Comparison of ENCODE assay signal across 11 mouse cellular contexts in genomic region chr2:124601702-124602378, GRCm38 (mm10).
"Had no signal": no experiment of that assay in that cellular context is flagged by ENCODE, and none has a peak within 500 bp of the region (broad histone marks: within the 10 kb centered on the region; RNA-seq: fewer than 3 reads in every experiment).

No protein-coding gene starts in this region.

- H3K9me3 ChIP-seq: limb, embryonic 10.5 days; liver, embryonic 15.5 days; midbrain, embryonic 13.5 days had no signal

- H3K27me3 ChIP-seq: liver, embryonic 15.5 days had no signal

- ATAC-seq: lung, postnatal 0 days had no signal

- H3K4me3 ChIP-seq: left cerebral cortex, adult 2 months; limb, embryonic 10.5 days; liver, embryonic 15.5 days; midbrain, embryonic 13.5 days had no signal

- H3K9ac ChIP-seq: liver, embryonic 15.5 days; midbrain, embryonic 13.5 days had no signal

- H3K4me1 ChIP-seq: liver, embryonic 15.5 days; midbrain, embryonic 13.5 days had no signal

- DNase-seq: kidney, postnatal 14 days; lung, adult 2 months; lung, postnatal 36 days; right cerebral cortex, postnatal 25 days; thymus, postnatal 4 days had no signal

- H3K27ac ChIP-seq: left cerebral cortex, adult 2 months; limb, embryonic 10.5 days; liver, embryonic 15.5 days; midbrain, embryonic 13.5 days had no signal

- H3K36me3 ChIP-seq: limb, embryonic 10.5 days; liver, embryonic 15.5 days; midbrain, embryonic 13.5 days had no signal

- H3K4me2 ChIP-seq: liver, embryonic 11.5 days; liver, embryonic 15.5 days; midbrain, embryonic 13.5 days had no signal
